Mouse (Mus musculus): ENCODE measurements at regions not wholly inside any gene's neighbourhood (a gene's known extent, or its start where the extent isn't known, plus 50 kb on each side); places are given as distances from the start of the nearest gene placed in this dataset.

DNA sequence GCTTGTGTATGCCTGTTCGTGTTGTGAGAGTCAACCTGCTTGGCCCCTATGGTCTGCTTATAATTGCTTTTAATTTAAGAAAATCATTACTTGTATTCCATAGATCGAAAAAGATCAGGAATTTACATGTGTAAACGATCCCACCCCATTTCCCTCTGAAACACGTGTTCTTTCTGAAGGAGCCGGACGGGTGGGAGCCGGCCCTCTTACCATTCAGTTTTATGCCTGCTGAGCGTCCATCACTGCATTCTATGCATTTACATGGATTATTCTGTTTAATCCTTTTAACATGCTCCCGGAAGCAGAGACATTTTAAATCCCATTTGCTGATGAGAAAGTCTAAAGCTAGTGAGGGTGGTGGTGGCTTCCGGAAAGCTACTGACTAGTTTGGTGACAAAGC, 213.8 kb downstream of the Ppp4r2 start:
- DNase-seq (ENCODE audit: low read depth, low spot score), result no peak

DNA sequence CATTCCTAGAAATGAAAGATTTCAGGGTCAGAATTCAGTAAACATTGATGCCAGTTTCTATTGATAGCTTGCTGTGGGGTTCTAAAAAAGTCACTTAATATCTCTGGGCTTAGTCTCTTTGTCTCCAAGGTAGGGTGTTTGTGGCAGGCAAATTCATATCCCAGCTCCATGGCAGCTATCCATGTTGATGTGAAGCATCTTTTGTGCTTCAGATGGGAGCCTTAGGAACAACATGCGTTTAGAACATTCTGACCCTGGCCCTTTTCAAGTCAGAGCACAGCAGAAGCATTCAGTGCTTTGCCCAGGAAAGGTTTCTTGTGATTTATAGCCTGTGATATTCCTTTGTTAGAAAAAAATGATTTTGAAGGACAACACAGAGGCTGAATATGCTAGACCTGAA, 215.0 kb downstream of the Ppp4r2 start:
- DNase-seq (ENCODE audit: low read depth, low spot score), result no peak

DNA sequence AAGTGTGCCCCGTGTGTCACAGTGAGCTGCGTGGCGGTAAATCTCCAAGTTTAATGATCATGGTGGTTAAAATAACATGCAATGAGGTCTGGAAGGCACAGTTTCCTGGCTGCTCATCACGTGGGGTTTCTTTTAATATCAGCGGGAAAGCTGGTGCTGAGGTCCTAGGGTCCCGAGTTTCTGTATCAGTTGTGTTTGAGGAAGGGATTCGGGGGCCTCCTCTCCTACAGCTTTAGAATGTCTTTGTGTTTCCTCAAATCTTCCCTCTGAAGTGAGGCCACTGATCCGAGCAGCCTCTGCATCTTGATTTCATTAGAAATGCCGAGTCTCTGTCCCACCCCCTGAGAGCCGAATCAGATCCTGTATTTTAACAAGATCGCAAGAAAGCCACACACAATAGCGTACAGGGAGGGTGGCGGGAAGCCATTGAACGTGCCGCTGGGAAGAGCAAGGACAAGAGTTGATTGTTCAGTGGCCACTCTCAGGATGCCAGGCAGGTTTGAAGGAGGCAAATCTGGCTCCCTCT, 215.5 kb downstream of the Ppp4r2 start:
- DNase-seq (ENCODE audit: low read depth, low spot score), result no peak

DNA sequence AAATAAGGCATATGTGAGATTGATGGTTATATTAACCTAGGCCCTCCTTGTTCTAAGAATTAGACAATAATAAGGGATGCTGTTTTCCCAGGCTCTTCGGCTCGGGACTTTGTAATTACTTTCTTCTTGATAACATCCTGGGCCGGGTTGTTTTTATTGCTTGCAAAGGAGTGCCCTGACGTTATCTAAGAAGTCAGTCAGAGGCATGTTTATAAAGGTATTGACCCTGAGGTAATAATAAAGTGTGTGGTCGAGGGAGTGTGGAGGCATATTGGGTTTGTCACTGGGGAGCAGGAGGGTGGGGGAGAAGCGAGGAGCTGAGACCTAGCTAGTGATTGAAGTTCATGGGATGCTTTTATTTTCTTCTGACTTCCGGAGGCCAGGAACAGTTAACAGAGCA, 221.5 kb downstream of the Ppp4r2 start:
- DNase-seq (ENCODE audit: low read depth, low spot score), result no peak

DNA sequence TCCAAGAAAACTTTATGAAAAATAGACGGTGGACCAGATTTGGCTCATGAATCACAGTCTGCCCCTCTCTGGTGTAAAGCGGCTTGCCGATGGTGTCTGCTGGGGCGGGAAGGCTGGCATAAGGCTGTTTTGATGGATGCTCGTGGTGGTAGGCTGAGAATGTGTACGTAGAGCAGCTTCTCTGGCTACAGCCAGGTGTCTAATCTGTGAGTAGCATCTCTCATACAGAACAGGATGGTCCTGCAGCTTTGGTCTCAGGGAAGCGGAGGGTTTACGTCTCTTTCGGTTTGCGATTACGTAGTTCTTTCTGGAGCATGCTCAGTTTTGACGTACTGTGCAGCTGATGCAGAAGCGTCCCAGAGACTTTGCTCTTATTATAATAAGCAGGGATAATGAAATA, 222.9 kb downstream of the Ppp4r2 start:
- no peak for DNase-seq (ENCODE audit: low read depth, low spot score)

DNA sequence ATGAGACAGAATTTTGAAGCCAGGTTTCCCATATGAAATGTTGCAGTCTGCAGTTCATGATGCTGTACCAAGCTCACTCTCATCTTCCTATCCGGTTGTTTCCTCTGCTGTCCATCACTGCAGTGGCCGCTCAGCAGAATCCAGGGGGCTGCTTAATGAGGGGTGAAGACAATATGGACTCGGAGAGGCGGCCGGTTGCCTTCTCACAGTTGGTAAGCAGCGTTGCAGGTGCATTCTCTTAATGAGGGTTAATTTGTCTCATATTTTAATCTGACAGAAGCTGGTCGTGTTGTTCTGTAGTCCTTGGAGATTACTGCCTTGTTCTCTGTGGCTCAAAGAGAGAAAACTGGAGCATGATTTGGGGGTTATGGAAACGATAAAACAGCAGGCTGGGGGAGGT, 225.6 kb downstream of the Ppp4r2 start:
- no peak for DNase-seq (ENCODE audit: low read depth, low spot score)

DNA sequence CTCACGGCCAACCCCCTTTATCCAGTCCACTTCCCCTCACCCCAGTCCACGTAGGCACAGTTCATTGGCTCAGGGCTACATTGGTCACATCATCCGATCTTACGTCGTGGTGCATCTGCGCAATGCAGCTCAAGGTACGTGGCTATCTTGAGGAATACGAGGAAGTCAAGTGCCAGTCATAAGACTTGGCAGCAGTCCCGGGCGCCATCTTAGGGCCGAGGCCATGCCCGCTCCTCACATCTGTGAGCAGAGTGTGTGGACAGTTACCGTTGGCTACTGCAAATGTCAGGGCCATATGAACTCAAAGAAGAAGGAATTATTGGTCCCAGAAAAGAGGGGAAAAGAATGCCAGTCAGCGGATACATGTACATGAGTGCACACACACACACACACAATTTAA, 228.8 kb downstream of the Ppp4r2 start:
- DNase-seq (ENCODE audit: low read depth, low spot score), result no peak

DNA sequence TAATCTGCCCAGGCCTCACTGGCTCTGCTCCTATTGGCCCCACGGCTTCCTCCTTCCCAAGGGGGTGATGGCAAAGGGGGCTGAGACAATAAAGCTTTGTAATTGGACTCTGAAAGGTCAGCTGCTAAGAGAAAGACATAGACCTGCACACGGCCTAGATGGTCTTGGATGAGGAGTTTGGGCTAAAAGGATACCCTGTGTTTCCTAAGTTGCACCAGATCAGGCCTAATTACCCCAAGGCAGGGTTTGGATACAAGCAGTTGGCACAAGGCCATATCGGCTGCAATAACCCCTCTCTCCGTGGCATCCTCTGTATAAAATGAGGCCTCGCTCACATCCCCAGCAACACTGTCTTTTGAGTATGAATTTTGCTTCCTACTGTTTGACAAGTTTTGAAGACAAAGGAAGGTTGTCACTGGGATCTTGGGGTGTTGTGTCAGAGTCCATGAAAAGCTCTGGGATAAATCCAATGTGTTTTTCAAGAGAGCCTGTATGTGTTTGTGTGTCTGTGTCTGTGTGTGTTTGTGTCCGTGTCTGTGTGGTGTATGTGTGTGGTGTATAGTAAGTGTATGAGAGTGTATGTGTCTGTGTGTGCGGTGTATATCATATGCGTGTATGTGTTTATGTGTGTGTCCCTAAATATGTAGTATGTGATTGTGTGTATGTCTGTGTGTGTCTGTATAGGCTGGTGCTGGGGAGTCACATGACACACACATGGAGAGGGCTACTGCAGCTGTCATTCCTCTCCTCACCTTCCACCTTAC, 242.5 kb downstream of the Ppp4r2 start:
- no peak for DNase-seq (ENCODE audit: low read depth, low spot score)

DNA sequence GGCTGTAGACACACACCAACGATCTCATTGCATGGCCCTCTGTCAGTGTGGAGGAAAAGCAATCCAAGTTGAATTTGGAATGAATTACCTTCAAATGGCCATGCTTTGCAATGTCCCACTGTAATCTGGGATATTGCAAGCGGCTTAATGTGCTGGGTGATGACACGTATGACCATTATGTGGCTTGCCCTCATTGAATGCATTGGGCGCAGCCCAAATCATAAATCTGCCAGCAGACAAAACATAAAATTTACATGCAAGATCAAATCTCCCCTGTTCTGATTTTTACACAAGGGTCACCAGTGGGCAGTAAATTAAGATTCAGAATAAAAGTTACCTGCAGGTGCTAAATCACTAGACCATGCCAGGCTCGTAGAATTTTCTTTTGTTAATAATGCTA, 244.9 kb downstream of the Ppp4r2 start:
- DNase-seq (ENCODE audit: low read depth, low spot score), result no peak

DNA sequence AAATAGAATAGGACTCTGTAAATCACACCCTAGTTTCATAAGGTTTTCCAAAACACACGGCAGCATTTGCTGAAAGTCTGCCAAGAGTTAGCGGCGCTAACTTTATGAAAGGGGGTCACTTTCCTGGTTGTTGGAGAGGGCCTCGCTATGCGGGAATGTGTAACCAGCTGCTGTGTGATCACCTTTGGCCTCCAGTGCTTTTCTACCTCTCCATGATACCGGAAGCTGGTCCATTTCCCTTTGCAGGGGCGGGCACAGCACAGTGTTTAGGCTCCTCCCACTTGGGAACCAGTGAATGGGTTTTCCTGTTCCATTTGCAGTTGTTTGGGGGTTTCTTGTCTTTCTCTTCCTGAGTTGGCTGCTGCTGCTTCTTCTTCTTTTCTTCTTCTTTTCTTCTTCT, 250.3 kb downstream of the Ppp4r2 start:
- DNase-seq (ENCODE audit: low read depth, low spot score), result no peak

DNA sequence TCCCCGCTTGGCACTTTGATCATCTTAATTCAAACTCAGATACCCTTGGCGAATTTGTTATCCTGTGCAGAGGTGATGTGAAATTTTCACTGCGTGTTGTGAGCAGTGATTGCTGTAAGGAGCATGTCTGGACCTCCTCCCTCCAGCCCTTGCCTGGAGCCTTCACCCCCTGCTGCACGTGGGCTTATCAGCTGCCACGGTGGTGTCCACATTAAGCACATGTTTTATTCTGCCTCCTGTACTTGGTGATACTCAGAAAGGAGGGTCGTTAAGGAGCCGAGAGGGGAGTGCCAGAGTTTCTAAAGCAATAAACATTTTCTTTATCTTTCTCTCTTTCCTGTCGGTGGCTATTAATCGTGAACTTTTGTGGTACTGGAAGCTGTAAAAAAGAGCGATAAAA, 258.8 kb downstream of the Ppp4r2 start:
- no peak for DNase-seq (ENCODE audit: low read depth, low spot score)

Measured in ES-CJ7 (cell line).